In the genomic region with DNA sequence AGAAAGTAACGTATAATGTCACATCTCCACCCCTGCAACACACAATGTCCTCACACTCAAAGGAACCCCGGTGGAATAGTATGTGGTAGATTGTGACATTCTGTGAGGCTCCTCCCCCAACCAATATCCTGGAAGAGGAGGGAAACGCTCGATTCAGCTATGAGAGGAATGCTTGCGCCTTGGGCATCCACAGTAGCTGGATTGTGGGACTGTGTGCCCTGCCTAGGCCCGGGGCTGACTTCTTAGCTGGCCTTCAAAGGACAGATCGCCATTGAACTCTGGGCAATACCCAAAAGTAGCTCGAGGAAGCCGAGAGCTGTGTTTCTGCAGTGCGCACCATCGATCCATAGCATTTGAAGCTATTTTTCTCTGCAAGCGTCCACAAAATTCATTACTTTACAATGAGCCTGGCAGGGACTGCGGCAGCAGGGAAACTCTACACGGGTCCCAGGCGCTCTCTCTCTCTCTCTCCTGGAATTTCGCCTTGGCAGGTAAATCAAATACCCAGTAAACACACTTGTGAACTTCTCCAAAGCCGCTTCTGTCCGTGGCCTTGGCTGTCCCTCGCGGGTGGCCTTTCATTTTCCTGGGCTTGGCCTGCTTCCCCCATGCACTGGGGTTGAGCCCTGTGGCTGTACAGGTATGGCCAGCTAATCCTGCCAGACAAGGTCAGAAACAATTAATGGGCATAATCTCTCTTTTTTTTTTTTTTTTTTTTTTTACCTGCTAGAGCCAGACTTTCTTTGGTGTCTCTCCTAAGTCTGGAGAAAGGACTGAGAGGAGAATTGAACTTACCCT, we compare ENCODE assay signal across 10 mouse cellular contexts. TPM values are rescaled to one million over a fixed set of nuclear protein-coding genes. Genes with fewer than 3 reads are reported as not detected.
DNase-seq lines count a peak whose midpoint lies in the region; ATAC-seq lines count a peak whose summit lies in the region.
"Had no signal": no experiment of that assay in that cellular context is flagged by ENCODE, and none has a peak within 500 bp of the region (broad histone marks: within the 10 kb centered on the region; RNA-seq: fewer than 3 reads in every experiment).

No protein-coding gene starts in this region.

- H3K4me1 ChIP-seq in lung, embryonic 15.5 days, result peaks cover 78% of the 10 kb centered on the region
- H3K4me1 ChIP-seq in hindbrain, embryonic 12.5 days, result peaks cover 52% of the 10 kb centered on the region
- peaks cover 66% of the 10 kb centered on the region for H3K4me1 ChIP-seq in stomach, embryonic 14.5 days (ENCODE audit: control insufficient read depth, insufficient read depth, low read length)

- ATAC-seq in lung, embryonic 15.5 days (ENCODE audit: borderline replicate concordance, extremely low read depth, low FRiP score, low TSS enrichment), result no peak
- ATAC-seq in hindbrain, embryonic 12.5 days (ENCODE audit: low FRiP score), result no peak
- no peak for ATAC-seq in stomach, embryonic 14.5 days (ENCODE audit: insufficient number of reproducible peaks, insufficient read depth, low FRiP score, low read depth)
- ATAC-seq: CD4-positive, CD25-positive, alpha-beta regulatory T cell, adult 4 months had no signal

- no peak overlapping the region for H3K4me3 ChIP-seq in lung, embryonic 15.5 days
- no peak overlapping the region for H3K4me3 ChIP-seq in hindbrain, embryonic 12.5 days
- H3K4me3 ChIP-seq in stomach, embryonic 14.5 days (ENCODE audit: low read depth, low read length), result no peak overlapping the region
- H3K4me3 ChIP-seq: left cerebral cortex, adult 2 months had no signal

- no peaks in the 10 kb centered on the region for H3K36me3 ChIP-seq in lung, embryonic 15.5 days
- no peaks in the 10 kb centered on the region for H3K36me3 ChIP-seq in hindbrain, embryonic 12.5 days
- no peaks in the 10 kb centered on the region for H3K36me3 ChIP-seq in stomach, embryonic 14.5 days (ENCODE audit: control insufficient read depth, insufficient read depth, low read length)

- H3K9me3 ChIP-seq in lung, embryonic 15.5 days, result no peaks in the 10 kb centered on the region
- no peaks in the 10 kb centered on the region for H3K9me3 ChIP-seq in hindbrain, embryonic 12.5 days (replicated peaks)
- H3K9me3 ChIP-seq in stomach, embryonic 14.5 days (ENCODE audit: control insufficient read depth, low read depth, low read length), result no peaks in the 10 kb centered on the region

- no peaks in the 10 kb centered on the region for H3K27me3 ChIP-seq in lung, embryonic 15.5 days
- H3K27me3 ChIP-seq in hindbrain, embryonic 12.5 days, result no peaks in the 10 kb centered on the region
- no peaks in the 10 kb centered on the region for H3K27me3 ChIP-seq in stomach, embryonic 14.5 days (ENCODE audit: control insufficient read depth, insufficient read depth, low read length)

- DNase-seq in gastrocnemius, adult 18-20 months (ENCODE audit: low spot score), result peak; percentile 43
- no peak for DNase-seq in gastrocnemius, adult 8-10 months (ENCODE audit: low spot score in 2 of 2)
- no peak for DNase-seq in lung, postnatal 4 days
- DNase-seq in spleen, postnatal 14 days (ENCODE audit: low spot score in 2 of 2), result no peak
- no peak for DNase-seq in ovary, adult 18-20 months (ENCODE audit: low spot score)

- H3K4me2 ChIP-seq in lung, embryonic 15.5 days, result peak overlapping the region; percentile 17; the same call in 1 of the 2 replicates
- no peak overlapping the region for H3K4me2 ChIP-seq in hindbrain, embryonic 12.5 days (replicated peaks)
- H3K4me2 ChIP-seq in stomach, embryonic 14.5 days (replicated peaks; ENCODE audit: low read depth, low read length), result no peak overlapping the region

- 34% methylated on average over 20 of the region's 20 CpGs for WGBS in lung, embryonic 15.5 days
- 53% methylated on average over 20 of the region's 20 CpGs for WGBS in hindbrain, embryonic 12.5 days
- 30% methylated on average over 20 of the region's 20 CpGs for WGBS in stomach, embryonic 14.5 days

- peak overlapping the region; percentile 77 for H3K27ac ChIP-seq in lung, embryonic 15.5 days
- peak overlapping the region; percentile 64 for H3K27ac ChIP-seq in hindbrain, embryonic 12.5 days
- peak overlapping the region; percentile 6; the same call in 1 of the 2 replicates for H3K27ac ChIP-seq in stomach, embryonic 14.5 days (ENCODE audit: low read length)

- H3K9ac ChIP-seq in lung, embryonic 15.5 days, result no peak overlapping the region
- H3K9ac ChIP-seq in hindbrain, embryonic 12.5 days, result no peak overlapping the region
- no peak overlapping the region for H3K9ac ChIP-seq in stomach, embryonic 14.5 days (replicated peaks; ENCODE audit: low read depth, low read length)

RNA-seq across cellular contexts. Expression of gene Igsf3, which starts 32.3 kb away (rescaled TPM):
- 1 to 10 TPM; 2.9 to 3.7 TPM for total RNA-seq in gastrocnemius, adult 18-20 months (2021)
- total RNA-seq in gastrocnemius, adult 8-10 months (2022), result 1 to 10 TPM; 3.1 to 4.4 (median 3.4) TPM
- 40.7 and 41.3 TPM in 2 replicates for polyA plus RNA-seq in lung, embryonic 15.5 days (2015; fragmentation: Nextera tagmentation; extraction: Ambion mirVana)
- 61.9 and 66.4 TPM in 2 replicates for polyA plus RNA-seq in hindbrain, embryonic 12.5 days (2016; fragmentation: Nextera tagmentation; extraction: Ambion mirVana)
- polyA plus RNA-seq in stomach, embryonic 14.5 days (2014; fragmentation: Nextera tagmentation; extraction: Ambion mirVana), result 30.0 and 30.7 TPM in 2 replicates

Comparison
In these comparisons a context has a peak if more than half of its experiments do, and no peak if none do; other contexts are left out.
1. H3K27ac ChIP-seq: peak in every context shown above with its lines; median percentile 77 in lung, embryonic 15.5 days; 64 in hindbrain, embryonic 12.5 days; 6 in stomach, embryonic 14.5 days.